Mouse (Mus musculus) brown adipose tissue, adult 24 weeks (tissue): Measurements from ENCODE around the gene Pak2. TPM values are rescaled to one million over a fixed set of nuclear protein-coding genes. Genes with fewer than 3 reads are reported as not detected.

Source experiments
- H3K27ac ChIP-seq: fragments of 200-500 bp; replicated peaks from 2 replicates; pipeline ENCODE4 v1.5.1; 2012; ENCODE audit warnings: low read depth, mild to moderate bottlenecking, low read length
- H3K4me1 ChIP-seq: fragments of 200-500 bp; 2 replicates; pipeline ENCODE4 v1.6.1; 2012; ENCODE audit warnings: low read length, mixed read lengths; ENCODE audit not compliant: control insufficient read depth, insufficient read depth, insufficient read length
- H3K4me3 ChIP-seq: fragments of 200-500 bp; 2 replicates; pipeline ENCODE4 v1.5.1; 2012; ENCODE audit warnings: low read depth, mild to moderate bottlenecking, low read length, moderate library complexity; ENCODE audit not compliant: insufficient read depth
- polyA plus RNA-seq: library from polyadenylated mRNA; stranded (reverse); fragments of >200 nt; gene quantifications from 2 replicates; pipeline ENCODE4 v1.2.4, GENCODE M21; 2012; ENCODE audit not compliant: missing spikeins, insufficient read depth, insufficient read length

Gene Pak2
- polyA plus RNA-seq, 1 experiment = 24.3 TPM

DNA sequence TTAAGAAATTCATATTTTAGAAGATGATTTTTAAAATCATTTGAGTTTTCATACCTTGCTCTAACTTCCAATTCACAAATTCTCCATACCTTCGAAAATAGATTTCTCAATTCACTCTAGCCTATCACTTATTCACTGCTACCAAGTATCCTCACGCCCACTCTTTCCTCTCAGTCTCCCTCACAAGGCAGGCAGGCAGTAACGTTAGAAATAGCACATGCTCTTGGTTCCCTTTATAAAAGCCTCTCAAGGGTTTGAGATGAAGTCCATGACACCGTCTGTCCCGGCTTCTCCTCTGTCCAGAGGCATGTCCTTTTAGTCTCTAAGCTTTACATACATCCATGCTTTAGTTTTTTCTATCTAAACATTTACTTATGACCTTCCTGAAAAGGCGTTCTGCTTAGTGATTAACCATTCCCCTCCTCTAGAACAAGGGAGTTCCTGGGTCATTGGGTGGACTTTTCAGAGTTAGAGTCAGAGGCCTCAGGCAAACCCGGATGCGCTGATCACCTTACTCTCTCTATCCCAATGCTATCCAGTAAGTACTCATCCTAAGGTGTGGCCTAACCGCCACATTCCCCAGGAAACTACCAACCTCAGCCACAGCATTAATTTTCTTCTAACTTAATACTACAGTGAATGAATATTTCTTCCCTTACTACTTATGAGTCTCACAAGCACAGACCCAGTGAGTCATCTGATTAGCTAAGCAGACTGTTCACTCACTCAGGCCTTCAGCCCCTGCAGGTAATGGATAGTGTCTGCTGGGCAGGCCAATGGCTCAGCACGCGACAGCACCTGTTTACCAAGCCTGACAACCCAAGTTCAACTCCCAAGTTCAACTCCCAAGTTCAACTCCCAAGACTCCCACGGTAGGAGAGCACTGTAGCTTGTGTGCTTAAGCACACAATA is 10.5 kb downstream of the Pak2 start:
- no peak overlapping the region for H3K4me3 ChIP-seq
- H3K4me1 ChIP-seq = peaks cover 33% of the 10 kb centered on the region
- no peak overlapping the region for H3K27ac ChIP-seq

DNA sequence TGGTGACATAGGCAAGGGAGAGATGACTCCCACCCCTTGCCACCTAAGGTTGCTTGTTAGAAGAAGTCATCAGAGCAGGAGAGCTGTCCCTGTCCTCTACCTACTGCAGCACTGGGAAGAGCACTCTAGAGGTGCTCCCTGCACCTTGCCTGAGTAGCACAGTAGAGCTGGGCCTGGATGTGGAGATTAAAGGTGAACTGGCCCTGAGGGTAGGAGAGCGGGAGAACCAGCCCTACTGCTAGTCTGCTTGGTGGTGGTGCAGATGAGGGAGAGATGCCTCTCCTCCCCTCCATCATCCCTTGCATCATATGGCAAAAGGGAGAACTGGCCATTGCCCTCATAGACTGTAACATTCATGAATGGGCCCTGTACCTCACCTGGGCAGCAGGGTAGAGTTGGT is 12.2 kb downstream of the Pak2 start:
- Histone ChIP-seq H3K4me1 (peaks cover 30% of the 10 kb centered on the region), H3K27ac (no peak overlapping the region), H3K4me3 (no peak overlapping the region)

DNA sequence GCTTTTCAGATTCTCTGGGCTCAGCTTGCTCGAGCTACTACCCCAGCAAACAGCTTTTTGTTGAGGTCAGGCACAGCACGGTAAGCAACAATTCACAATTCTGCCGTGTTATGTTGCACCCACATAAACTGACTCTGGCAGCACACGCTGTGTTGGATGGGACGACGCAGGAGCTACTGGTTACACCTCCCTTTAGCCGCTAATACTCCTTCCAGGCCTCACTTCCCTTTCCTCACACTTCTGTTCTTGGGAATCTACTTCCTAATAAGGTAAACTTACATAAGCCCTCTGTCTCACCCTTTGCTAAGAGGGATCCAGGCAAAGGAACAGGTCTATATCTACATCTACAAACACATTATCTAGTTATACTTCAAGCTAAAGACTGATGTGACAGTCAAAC is 15.2 kb downstream of the Pak2 start:
- Histone ChIP-seq H3K4me1 (peaks cover 35% of the 10 kb centered on the region), H3K4me3 (no peak overlapping the region), H3K27ac (no peak overlapping the region)

DNA sequence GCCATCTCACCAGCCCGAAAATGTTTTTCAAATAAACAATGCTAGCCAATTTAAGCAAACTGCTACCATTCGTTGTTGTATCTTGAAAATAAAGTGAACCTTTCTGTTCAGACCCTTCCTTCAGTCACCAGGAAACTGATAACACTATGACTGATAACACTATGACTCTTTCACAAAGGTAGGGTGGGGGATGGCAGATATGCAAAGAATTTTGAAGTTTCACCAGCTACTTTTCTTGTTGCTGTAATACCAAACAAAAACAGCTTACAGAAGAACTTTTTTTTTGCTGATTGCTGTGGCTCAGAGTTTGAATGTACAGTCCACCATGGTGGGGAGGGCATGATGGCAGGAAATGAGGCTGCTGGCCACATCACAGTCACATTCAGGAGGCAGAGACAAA is 16.9 kb downstream of the Pak2 start:
- peaks cover 30% of the 10 kb centered on the region for H3K4me1 ChIP-seq
- H3K27ac ChIP-seq = no peak overlapping the region
- H3K4me3 ChIP-seq = no peak overlapping the region

DNA sequence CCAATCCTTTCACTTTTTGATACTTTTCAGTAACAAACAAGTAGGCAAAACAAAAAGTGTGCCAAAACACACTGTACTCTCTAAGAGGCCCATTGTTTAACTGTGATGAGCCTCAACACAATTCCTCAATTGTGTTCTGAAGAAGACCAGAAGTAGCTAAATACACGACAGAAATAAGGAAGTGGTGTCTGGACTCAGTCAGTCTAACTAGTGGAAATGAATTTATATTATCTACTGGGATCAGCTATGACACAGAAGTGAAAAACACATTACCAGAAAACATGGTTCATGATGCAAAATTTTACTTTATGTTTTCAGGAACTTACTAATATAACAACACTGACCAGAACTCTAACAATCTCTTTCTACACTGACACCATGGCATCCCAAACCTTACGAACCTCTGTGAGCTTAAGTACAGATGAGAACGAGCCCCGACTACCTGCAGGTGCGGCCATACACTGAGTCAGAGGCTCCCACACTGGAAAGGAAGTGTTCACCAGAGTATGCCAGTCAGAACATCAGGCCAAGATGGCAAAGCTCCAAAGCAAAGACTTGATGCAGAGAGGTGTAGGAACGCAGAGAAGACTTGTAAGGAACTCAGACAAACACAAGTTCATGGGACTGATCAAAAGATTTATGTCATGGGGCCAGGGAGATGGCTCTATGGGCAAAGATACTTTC is 19.2 kb downstream of the Pak2 start:
- Histone ChIP-seq H3K27ac (no peak overlapping the region), H3K4me3 (no peak overlapping the region), H3K4me1 (peaks cover 14% of the 10 kb centered on the region)

DNA sequence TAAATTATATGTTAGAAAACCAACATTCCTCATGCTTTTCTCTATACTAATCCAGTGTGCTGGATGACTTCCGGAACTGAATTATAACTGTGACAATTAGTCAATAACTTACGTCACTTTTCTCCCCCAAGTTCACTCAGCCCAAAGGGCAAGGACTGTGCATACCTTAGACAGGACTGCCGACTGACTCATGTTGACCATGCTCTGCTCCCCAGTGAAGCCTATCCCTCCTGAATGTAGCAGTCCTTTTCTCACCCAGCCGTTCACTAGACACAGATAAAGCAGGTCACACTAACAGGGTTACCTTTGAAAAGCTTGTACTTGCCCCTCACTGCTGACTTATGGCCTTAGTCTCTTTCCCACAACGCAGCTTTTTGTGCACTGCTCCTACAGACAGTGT is 20.3 kb downstream of the Pak2 start:
- peaks cover 11% of the 10 kb centered on the region for H3K4me1 ChIP-seq
- H3K4me3 ChIP-seq = no peak overlapping the region
- H3K27ac ChIP-seq = no peak overlapping the region

DNA sequence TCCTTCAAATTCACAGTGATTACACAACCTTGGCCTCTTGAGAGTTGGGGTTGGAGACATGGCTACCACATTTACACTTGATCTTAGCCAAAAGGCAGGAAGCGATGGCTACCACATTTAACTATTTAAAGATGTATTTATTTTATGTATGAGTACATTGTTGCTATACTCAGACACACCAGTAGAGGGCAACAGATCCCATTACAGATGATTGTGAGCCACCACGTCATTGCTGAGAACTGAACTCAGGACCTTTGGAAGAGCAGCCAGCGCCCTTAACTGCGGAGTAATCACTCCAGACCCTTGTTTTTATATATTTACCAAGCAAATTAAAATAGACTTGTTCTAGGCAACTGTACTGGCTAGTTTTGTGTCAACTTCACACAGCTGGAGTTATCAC is 36.8 kb downstream of the Pak2 start:
- Histone ChIP-seq H3K27ac (no peak overlapping the region), H3K4me1 (no peaks in the 10 kb centered on the region), H3K4me3 (no peak overlapping the region)

DNA sequence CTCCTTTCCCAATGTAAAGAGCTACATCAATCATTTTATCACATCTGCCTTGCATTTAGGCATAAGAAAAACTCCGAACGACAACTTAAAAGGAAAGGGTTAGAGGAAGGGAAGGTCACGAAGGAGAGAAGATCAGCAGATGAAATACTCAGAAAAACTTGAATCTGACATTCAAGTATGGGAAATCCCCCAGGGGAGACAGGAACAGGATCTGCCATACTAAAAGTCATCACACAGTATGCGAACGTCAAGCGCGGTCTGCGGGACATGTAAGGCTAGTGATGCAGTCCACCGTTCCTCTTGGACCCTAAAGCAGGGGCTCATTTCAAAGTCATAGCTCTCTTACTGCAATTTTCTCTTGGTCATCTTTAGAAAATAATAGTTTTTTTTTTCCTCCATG is 59.5 kb downstream of the Pak2 start:
- Histone ChIP-seq H3K4me3 (no peak overlapping the region), H3K27ac (no peak overlapping the region), H3K4me1 (no peaks in the 10 kb centered on the region)

DNA sequence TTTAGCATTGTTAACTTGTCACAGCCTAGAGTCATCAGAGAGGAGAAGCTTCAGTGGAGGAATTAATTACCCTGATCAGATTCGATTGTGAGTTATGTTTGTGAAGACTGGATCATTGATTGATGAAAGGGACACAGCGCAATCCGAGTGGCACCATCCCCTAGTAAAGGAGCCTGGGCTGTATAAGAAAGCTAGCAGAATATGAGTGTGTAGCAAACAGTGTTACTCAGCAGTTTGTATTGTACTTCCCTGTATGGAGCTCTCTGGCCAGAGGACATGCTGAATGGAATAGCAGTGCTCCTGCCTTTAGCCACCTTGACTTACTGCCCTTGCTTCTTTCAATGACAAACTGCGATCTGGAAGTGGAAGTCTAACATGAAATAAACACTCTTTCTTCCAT is 68.8 kb downstream of the Pak2 start:
- Histone ChIP-seq H3K27ac (no peak overlapping the region), H3K4me3 (no peak overlapping the region), H3K4me1 (no peaks in the 10 kb centered on the region)

DNA sequence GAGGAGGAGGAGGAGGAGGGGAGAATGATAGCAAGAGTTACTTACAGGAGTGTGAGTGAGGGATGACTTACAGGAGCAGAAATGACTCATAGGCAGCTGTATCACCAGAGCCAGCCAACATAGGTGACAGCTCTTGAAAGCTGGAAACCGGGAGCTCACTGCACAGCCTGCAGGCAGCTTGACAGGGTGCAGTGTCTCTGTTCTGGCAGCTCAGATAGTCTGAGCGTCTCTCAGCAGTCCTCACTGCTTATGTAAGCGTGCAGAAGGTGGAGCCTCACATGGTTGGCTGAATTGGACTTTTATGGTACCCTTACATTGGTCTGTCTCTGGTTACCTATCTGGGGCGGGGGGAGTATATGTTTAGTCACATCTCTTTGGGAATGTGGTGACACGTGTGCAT is 69.2 kb downstream of the Pak2 start:
- no peak overlapping the region for H3K4me3 ChIP-seq
- H3K27ac ChIP-seq = no peak overlapping the region
- no peaks in the 10 kb centered on the region for H3K4me1 ChIP-seq

DNA sequence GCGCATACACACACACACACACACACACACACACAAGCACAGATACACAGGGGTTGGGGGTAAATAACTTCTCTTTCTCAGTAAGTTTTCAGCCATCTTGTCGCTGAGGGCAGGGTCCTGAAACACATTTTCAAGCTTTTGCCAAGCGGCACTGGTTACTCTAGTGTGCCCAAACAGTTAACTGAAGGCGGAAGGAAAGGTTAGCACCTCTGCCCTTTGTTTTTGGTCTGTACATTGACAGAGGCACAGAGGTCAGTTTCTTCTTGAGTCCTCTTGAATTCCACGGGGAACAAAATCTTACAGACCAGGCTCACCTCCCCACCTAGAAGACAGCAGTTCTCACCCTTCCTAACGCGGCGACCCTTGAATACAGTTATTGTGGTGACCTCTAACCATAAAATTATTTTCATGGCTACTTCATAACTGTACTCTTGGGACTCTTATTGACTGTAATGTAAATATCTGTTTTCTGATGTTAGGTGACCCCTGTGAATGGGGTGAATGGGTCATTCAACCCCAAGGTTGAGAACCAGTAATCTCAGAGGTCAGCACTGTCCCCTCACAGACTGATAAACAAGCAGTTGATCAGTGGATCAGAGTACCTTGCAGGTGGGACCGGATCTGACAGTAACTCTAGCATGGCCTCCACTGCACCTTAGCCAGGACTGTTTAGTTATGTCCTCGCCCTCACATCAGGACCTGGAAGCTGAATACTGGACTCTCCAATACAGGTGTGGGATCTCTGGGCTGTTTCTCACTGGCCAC is 70.4 kb downstream of the Pak2 start:
- Histone ChIP-seq H3K27ac (no peak overlapping the region), H3K4me3 (no peak overlapping the region), H3K4me1 (no peaks in the 10 kb centered on the region)

DNA sequence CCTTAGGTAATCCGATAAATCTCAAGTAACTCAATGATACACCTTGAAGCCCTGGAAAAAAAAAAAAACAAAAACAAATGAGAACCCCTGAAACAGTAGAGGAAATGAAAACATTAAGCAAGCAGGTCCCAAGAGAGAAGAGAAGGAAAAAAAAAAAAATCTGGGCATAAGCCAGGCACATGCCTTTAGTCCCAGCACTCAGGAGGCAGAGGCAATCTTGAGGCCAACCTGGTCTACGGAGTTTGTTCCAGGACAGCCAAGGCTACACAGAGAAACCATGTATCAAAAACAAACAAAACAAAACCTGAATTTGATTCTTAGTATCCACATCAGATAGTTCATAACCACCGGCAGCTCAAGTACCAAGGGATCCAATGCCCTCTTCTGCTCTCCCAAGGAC is 74.4 kb downstream of the Pak2 start:
- H3K4me3 ChIP-seq = no peak overlapping the region
- no peak overlapping the region for H3K27ac ChIP-seq
- H3K4me1 ChIP-seq = peaks cover 8% of the 10 kb centered on the region; the same call in 1 of the 2 replicates

DNA sequence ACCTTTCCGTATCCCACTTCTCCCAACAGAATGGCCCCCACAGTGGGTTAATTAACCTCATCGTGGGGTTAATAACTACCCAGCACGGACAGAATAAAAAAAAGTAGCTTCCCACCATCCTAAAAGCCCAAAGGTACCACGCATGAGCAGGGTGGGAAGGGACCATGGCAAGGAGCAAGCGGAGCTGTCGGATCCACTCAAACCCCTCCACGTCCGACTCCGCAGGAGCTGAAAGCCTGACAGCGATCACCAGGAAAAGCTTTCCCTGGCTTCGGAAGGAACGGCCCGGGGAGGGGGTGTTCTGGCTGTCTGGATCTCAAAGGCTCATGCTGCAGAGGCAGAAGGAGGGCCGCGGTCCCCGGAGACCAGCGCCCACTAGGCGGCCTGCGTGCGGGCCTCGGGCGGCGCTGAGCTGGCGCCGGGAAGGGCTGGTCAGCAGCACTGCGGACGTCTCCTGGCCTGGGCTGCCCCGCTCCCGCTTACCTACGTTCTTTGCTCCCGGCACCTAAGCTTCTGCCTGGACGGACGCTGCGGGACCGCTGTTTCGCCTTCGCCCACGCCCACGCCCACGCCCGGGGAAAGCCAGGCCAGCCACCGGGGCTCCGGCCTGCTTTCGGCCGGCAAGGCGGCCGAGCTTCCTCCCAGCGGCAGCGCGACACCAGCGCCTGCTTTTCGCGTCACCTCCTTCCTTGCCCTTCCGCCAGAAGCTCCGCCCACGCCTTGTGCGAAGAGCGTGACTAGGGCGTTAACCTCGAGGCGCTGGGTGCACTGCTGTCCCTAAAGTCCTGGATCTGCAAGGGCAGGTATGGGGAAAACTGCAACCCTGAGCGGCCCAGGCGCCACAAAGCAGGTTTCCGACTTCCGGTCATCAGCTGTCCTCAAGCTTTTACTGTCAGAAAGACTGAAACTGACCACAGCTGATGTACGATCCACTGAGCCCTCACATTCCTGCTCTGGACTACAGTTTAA is 76.3 kb downstream of the Pak2 start, which contains the start of gene Senp5:
TSS of gene Senp5 (minus strand) at position 779 of the 969 bp plus-strand sequence.
- Histone ChIP-seq H3K4me3 (peak within 1 kb of the TSS; percentile 94), H3K27ac (peak within 1 kb of the TSS; percentile 73), H3K4me1 (peaks cover 8% of the 10 kb centered on the region; the same call in 1 of the 2 replicates)

DNA sequence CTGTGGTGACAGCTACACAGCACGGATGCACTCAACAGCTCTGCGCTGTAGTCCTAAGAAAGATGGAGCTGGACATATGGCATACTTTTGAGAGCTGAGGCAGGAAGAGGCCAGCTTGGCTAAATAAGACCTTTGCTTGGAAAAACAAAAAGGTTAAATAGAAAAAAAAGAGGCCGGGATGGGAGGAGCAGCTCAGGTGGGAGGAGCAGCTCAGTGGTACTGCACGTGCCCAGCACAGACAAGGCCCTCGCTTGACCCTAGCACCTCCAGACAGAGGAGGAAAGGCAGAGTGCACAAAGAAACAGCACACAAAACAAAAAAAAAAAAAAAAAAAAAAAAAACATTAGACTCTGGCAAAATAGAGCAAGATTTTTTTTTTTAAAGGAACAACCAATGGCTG is 82.8 kb downstream of the Pak2 start:
- peaks cover 3% of the 10 kb centered on the region; the same call in 1 of the 2 replicates for H3K4me1 ChIP-seq
- H3K4me3 ChIP-seq = no peak overlapping the region
- no peak overlapping the region for H3K27ac ChIP-seq
